Mouse (Mus musculus) forebrain, embryonic 10.5 days (tissue): Measurements from ENCODE around the gene Gm7168. TPM values are rescaled to one million over a fixed set of nuclear protein-coding genes. Genes with fewer than 3 reads are reported as not detected.
"Not testable (repeated sequence)": the region's sequence is repeated elsewhere in the genome, so short reads cannot be mapped to it uniquely, and the experiment has no call there.

Experiments
- DNase-seq: peaks from one replicate; pipeline ENCODE4 v3.0.0-alpha.2; 2017; ENCODE audit warnings: low spot score; ENCODE audit errors: extremely low spot score
- H3K27ac ChIP-seq: fragments of 300-500 bp; sonication (generic); 2 replicates; pipeline ENCODE4 v1.5.1; 2016; ENCODE audit warnings: mild to moderate bottlenecking
- H3K27me3 ChIP-seq: fragments of 300-500 bp; sonication (generic); 2 replicates; pipeline ENCODE4 v1.6.1; 2016; ENCODE audit warnings: mild to moderate bottlenecking; ENCODE audit not compliant: poor library complexity, severe bottlenecking
- H3K36me3 ChIP-seq: fragments of 300-500 bp; sonication (generic); replicated peaks from 2 replicates; pipeline ENCODE4 v1.6.1; 2016; ENCODE audit warnings: mild to moderate bottlenecking, moderate library complexity
- H3K4me1 ChIP-seq: fragments of 300-500 bp; sonication (generic); 2 replicates; pipeline ENCODE4 v1.6.1; 2016
- H3K4me3 ChIP-seq: fragments of 300-500 bp; sonication (generic); 2 replicates; pipeline ENCODE4 v1.5.1; 2016; ENCODE audit warnings: mild to moderate bottlenecking, moderate library complexity
- H3K9me3 ChIP-seq: fragments of 300-500 bp; sonication (generic); 2 replicates; pipeline ENCODE4 v1.6.1; 2016; ENCODE audit warnings: mild to moderate bottlenecking, moderate library complexity
- WGBS: fragments of 180-500 bp; shearing (Covaris S2); methylation state at CpG from one replicate; pipeline ENCODE4 v1.1.7; 2016; 5-methylcytosine and 5-hydroxymethylcytosine counted together
- polyA plus RNA-seq: library from polyadenylated mRNA; unstranded; fragments of >200 nt; fragmentation: Nextera tagmentation; extraction: Ambion mirVana; gene quantifications from 2 replicates; pipeline ENCODE4 v1.2.1, GENCODE M21; 2016

Gene Gm7168
- polyA plus RNA-seq: not detected in 2 replicates

DNA sequence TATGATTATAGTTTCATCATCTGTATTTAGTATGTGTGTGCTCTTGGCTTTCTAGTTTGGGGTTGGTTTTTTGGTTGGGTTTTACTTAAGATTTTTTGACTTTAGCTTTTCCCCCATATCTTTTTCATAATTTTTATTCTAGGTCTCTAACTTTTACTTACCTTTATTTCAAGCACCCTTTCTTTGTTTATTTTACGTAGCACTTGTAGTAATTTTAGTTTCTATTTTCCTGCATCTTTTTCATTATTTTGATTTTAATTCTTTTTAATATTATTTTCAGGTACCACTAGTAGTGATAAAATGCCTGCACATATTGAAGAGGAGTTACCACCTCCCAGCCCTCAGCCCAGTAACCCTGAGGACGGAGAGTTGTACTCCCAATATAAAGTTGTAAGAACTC, at the start of gene Gm7168:
Gene Gm7168, plus strand, starts transcription at position 301 of the 400 bp plus-strand sequence.
- H3K36me3 ChIP-seq, H3K4me3 ChIP-seq, DNase-seq, H3K27me3 ChIP-seq, H3K9me3 ChIP-seq, H3K4me1 ChIP-seq, H3K27ac ChIP-seq: not testable (repeated sequence)
- 92% methylated on average over 1 of the region's 2 CpGs for WGBS

DNA sequence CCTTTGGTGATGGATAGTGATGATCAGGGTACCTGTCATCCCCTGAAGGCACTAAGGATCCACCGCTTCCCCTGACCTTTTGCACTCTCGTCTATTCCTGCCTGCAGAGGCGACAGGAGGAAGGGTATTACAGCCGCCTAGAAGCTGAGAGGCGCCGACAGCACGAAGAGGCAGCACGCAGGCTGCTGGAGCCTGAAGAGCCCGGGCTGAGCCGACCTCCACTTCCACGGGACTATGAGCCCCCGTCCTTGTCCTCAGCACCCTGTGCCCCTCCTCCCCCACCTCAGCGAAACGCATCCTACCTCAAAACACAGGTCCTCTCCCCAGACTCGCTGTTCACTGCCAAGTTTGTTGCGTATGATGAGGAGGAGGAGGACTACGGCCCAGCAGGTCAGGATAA, 49.3 kb upstream of the Gm7168 start:
- 93% methylated on average over 17 of the region's 17 CpGs for WGBS
- DNase-seq: no peak
- Histone ChIP-seq H3K27me3 (no peaks in the 10 kb centered on the region), H3K36me3 (peaks cover 75% of the 10 kb centered on the region), H3K4me3 (no peak overlapping the region), H3K9me3 (no peaks in the 10 kb centered on the region), H3K27ac (no peak overlapping the region), H3K4me1 (no peaks in the 10 kb centered on the region)

DNA sequence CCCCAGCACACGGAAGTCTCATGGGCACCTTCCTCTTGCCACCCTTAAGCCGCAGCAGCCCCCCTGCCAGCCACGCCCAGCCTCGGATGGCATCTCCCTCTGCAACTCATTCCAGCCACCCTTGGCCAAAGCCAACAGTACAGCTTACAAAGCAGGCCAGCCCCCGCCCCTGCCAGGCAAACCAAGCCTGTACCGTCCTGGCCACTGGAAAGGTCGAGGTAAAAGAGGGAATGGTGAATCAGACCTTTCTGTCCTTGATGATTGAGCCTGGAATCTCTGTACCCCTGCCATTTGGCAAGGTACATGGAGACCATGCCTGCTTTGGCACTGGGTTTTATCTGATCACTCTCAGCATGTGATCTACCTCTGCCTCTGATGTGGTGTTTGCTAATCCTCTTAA, 48.9 kb upstream of the Gm7168 start:
- DNase-seq: no peak
- Histone ChIP-seq H3K27me3 (no peaks in the 10 kb centered on the region), H3K36me3 (peaks cover 79% of the 10 kb centered on the region), H3K9me3 (no peaks in the 10 kb centered on the region), H3K4me1 (no peaks in the 10 kb centered on the region), H3K27ac (no peak overlapping the region), H3K4me3 (no peak overlapping the region)
- 89% methylated on average over 7 of the region's 7 CpGs for WGBS

DNA sequence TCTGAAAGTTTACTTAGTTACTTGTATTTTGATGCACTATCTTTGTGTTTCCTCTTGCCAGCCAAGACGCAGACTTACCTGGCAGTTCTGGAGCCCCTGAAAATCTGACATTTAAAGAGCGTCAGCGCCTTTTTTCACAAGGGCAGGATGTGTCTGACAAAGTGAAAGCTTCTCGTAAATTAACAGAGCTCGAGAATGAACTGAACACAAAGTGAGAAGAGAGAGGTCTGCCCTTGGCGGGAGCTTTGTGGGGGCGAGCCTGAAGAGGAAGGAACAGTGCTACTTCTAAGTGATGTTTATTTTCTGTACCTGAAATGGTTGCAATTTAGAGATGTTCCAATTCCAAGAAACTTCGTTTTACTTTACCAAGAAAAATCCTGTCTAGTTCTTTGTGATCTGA, 44.4 kb upstream of the Gm7168 start:
- H3K4me3 ChIP-seq: no peak overlapping the region
- peaks cover 83% of the 10 kb centered on the region for H3K36me3 ChIP-seq
- no peak overlapping the region for H3K27ac ChIP-seq
- H3K4me1 ChIP-seq: no peaks in the 10 kb centered on the region
- WGBS: 93% methylated on average over 8 of the region's 8 CpGs
- H3K27me3 ChIP-seq: no peaks in the 10 kb centered on the region
- H3K9me3 ChIP-seq: no peaks in the 10 kb centered on the region
- no peak for DNase-seq

DNA sequence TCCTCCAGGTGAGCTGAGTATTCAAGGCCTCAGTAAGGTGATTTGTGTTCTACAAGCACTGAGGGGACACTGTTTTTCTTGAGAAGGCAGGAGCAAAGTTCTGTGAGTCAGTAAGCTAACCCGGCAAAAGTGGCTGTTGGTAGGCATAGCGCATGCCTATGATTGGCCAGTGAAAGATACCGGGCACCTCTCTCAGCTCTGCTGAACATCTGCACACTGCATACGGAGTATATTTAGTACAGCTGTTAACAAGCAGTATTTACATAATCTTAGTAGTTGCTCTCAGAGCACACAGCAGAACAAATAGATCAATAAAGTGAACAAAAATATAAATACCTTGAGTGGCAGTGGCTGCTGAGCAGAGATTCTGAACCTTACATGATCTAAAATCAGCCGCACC, 41.1 kb upstream of the Gm7168 start:
- WGBS: 97% methylated on average over 5 of the region's 5 CpGs
- H3K4me3 ChIP-seq: no peak overlapping the region
- no peaks in the 10 kb centered on the region for H3K9me3 ChIP-seq
- no peaks in the 10 kb centered on the region for H3K27me3 ChIP-seq
- H3K36me3 ChIP-seq: peaks cover 56% of the 10 kb centered on the region
- H3K27ac ChIP-seq: no peak overlapping the region
- no peaks in the 10 kb centered on the region for H3K4me1 ChIP-seq
- DNase-seq: no peak

DNA sequence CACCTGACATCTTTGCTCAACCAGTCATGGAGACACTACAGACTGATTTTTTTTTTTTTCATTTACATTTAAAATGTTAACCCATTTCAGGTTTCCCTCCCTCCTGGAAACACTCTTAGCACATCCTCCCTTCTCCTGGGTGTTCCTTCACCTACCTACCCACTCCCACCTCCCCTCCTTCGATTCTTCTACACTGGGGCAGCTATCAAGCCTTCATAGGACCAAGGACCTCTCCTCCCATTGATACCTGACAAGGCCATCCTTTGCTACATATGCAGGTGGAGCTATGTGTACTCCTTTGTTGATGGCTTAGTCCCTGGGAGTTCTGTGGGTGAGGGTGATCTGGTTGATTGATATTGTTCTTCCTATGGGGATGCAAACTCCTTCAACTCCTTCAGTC, 40.5 kb upstream of the Gm7168 start:
- H3K9me3 ChIP-seq: no peaks in the 10 kb centered on the region
- H3K27ac ChIP-seq: no peak overlapping the region
- H3K4me3 ChIP-seq: no peak overlapping the region
- DNase-seq: no peak
- no peaks in the 10 kb centered on the region for H3K4me1 ChIP-seq
- 83% methylated on average over 1 of the region's 1 CpGs for WGBS
- H3K36me3 ChIP-seq: peaks cover 52% of the 10 kb centered on the region
- H3K27me3 ChIP-seq: no peaks in the 10 kb centered on the region

DNA sequence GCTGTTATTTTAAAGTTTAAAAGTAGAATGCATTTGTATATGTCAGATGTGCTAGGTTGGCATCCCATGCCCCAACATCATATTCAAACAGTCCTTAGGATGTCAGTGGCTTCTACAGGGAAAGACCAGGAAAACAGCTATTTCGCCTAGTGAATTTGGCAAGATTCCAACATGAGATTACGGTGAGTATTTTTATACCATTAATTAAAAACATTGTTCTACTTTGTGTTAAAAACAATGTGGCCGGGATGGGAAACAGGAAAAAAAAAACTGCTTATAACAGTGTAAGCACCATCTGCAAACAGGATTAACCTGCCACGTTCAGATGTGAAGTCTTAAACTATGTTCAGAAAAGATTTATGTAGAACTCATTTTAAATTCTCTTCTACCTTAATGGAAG, 34.2 kb upstream of the Gm7168 start:
- Histone ChIP-seq H3K27me3 (no peaks in the 10 kb centered on the region), H3K4me1 (no peaks in the 10 kb centered on the region), H3K4me3 (no peak overlapping the region), H3K9me3 (no peaks in the 10 kb centered on the region), H3K27ac (no peak overlapping the region), H3K36me3 (no peaks in the 10 kb centered on the region)
- 80% methylated on average over 4 of the region's 4 CpGs for WGBS
- no peak for DNase-seq

DNA sequence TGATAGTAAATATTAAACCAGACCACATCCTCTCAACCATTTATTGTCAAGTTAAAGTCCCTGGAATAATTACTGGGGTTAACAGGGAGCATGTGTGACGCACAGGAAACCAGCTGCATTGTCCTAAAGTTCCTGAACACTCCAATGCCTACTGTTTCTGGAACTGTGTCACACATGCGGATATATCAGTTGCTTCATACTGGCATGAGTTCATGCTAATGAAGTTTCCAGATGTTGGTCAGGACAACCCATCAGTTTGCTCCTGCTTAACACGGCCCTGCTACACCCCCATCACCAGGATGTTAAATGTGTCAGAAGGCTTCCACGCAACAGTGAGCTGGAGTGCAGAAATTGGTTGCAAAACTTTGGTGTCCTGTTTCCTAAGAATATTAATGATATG, 33.6 kb upstream of the Gm7168 start:
- Histone ChIP-seq H3K27ac (no peak overlapping the region), H3K9me3 (no peaks in the 10 kb centered on the region), H3K36me3 (no peaks in the 10 kb centered on the region), H3K27me3 (no peaks in the 10 kb centered on the region), H3K4me3 (no peak overlapping the region), H3K4me1 (no peaks in the 10 kb centered on the region)
- no peak for DNase-seq
- WGBS: 83% methylated on average over 4 of the region's 4 CpGs

DNA sequence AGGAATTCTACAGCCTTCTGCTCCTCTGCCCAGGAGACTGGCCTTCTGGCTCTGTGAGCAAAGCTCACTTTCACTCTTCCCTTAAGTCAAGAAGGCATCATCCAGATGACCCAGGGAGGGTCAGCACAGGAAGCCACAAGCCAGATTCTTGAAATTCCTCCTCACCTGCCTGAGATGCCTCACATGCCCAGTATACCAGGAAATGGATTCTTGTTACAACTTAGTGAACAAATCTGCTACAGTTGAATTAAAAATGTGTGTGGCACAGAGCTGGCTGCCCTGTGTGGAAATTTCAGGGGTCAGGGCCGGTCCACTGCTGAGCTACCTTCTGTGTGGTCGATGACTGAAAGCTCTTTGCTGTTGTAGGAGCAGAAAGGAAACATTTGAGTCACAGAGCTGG, 27.4 kb upstream of the Gm7168 start:
- Histone ChIP-seq H3K36me3 (no peaks in the 10 kb centered on the region), H3K27me3 (no peaks in the 10 kb centered on the region), H3K4me3 (no peak overlapping the region), H3K9me3 (no peaks in the 10 kb centered on the region), H3K27ac (peak overlapping the region; percentile 65), H3K4me1 (peaks cover 19% of the 10 kb centered on the region)
- WGBS: 58% methylated on average over 2 of the region's 2 CpGs
- DNase-seq: no peak

DNA sequence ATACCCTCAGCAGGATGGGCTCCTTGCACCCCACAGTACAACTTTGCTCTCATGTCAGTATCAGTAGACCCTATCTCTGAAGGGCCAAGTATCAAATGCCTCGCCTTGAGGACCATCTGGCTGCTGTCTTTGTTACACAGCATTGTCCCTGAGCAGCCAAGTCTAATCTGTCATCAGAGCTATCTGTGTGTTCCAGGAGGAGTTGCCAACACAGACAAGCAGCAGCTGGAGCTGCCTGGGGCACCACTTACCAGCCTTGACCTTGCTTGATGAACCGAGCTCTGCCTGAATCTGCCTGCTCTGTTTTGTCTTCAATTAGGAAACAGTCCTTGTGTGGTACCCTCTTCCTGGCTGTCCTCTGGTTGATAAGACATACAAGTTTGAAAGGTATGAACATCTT, 24.8 kb upstream of the Gm7168 start:
- no peak overlapping the region for H3K4me3 ChIP-seq
- 83% methylated on average over 2 of the region's 2 CpGs for WGBS
- H3K36me3 ChIP-seq: no peaks in the 10 kb centered on the region
- no peaks in the 10 kb centered on the region for H3K27me3 ChIP-seq
- H3K4me1 ChIP-seq: peaks cover 19% of the 10 kb centered on the region
- H3K27ac ChIP-seq: no peak overlapping the region
- no peak for DNase-seq
- no peaks in the 10 kb centered on the region for H3K9me3 ChIP-seq

DNA sequence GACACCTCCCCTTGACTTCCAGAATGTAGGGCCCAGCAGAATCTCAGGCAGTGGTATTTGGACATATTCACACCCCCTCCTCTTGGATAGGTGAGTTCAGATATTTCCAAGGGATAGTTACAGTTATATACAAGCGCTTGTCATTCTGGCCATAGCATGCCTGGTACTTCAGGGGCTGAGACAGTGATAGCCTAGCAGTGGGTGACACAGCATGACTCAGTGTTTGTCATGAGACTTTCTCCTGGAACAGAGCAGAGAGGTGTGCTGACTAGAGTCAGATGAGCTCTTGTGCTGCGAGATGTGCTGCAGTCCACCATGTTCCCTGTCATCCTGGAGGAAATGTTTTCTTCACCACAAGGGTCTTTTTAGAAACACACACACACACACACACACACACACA, 23.6 kb upstream of the Gm7168 start:
- Histone ChIP-seq H3K9me3 (no peaks in the 10 kb centered on the region), H3K27me3 (no peaks in the 10 kb centered on the region), H3K4me3 (no peak overlapping the region), H3K36me3 (no peaks in the 10 kb centered on the region), H3K27ac (no peak overlapping the region), H3K4me1 (peaks cover 19% of the 10 kb centered on the region)
- 87% methylated on average over 2 of the region's 2 CpGs for WGBS
- no peak for DNase-seq

DNA sequence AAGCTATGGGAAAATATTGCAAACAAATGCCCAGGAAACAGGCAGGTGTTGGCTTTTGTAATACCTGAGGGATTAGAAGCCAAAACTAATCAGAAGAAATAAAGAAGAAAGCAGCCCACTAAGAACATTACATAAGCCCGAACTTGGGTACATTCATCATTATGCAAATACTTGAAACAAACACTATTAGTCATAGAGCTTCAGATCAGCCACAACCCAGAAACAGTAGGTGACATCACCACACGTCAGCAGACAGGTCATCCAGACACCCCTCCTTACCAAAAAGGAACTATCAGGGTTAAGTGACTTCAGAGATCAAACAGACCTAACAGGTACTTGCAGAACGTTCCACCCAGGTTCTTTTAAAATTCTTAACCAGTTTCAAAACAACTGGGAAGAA, 22.2 kb upstream of the Gm7168 start:
- no peaks in the 10 kb centered on the region for H3K9me3 ChIP-seq
- no peaks in the 10 kb centered on the region for H3K27me3 ChIP-seq
- DNase-seq: no peak
- WGBS: 74% methylated on average over 3 of the region's 3 CpGs
- H3K4me1 ChIP-seq: peaks cover 7% of the 10 kb centered on the region
- no peak overlapping the region for H3K27ac ChIP-seq
- no peaks in the 10 kb centered on the region for H3K36me3 ChIP-seq
- H3K4me3 ChIP-seq: no peak overlapping the region

DNA sequence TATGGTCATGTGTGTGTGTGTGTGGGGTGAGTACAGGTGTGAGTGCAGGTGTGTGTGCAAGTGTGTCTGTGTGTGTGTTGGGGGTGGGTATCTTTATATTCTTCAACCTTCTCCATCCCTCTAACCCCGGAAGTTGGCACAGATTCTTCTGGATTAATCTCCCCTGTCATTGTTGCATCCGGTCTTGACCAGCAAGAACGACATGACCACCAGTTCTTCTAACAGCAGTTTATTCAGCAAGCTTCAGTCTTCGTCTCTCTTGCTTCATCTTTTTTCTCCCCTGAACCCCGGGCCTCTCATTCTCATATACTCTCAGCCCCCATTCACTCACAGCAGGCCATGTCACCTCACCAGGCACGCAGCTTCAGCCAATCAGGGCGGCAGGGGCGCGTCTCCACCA, 17.8 kb upstream of the Gm7168 start:
- no peak overlapping the region for H3K4me3 ChIP-seq
- H3K27ac ChIP-seq: no peak overlapping the region
- no peaks in the 10 kb centered on the region for H3K9me3 ChIP-seq
- no peaks in the 10 kb centered on the region for H3K36me3 ChIP-seq
- H3K27me3 ChIP-seq: no peaks in the 10 kb centered on the region
- WGBS: 87% methylated on average over 9 of the region's 9 CpGs
- no peaks in the 10 kb centered on the region for H3K4me1 ChIP-seq
- DNase-seq: no peak

DNA sequence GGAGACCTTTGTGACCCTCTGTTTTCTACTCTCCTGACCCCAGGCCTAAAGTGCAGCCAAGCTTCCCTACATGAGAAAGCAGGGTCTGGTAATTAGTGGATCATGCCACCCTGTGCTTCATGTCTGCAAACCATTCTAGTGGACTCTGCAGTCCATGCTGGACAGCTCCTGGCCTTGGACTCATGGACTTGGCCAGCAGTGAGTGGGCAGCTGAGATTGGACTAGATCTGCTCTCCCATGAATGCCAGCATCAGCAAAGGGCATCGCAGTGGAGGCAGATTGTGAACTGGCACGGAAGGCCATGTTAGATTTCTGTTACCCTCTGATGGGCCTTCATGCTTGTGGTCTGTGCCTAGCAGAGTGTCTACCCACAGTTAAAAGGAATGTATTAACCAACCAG, 12.8 kb upstream of the Gm7168 start:
- H3K9me3 ChIP-seq, H3K36me3 ChIP-seq, H3K4me1 ChIP-seq, H3K27ac ChIP-seq, DNase-seq, H3K27me3 ChIP-seq, H3K4me3 ChIP-seq: not testable (repeated sequence)
- 95% methylated on average over 2 of the region's 2 CpGs for WGBS
